Mouse (Mus musculus) megakaryocyte, adult 5-6 weeks (primary cell): ENCODE data around the gene Ints4. TPM values are rescaled to one million over a fixed set of nuclear protein-coding genes. Genes with fewer than 3 reads are reported as not detected.

Source experiments
- ATAC-seq: 2 replicates; pipeline ENCODE4 v1.8.0; 2016; ENCODE audit warnings: mild to moderate bottlenecking, inconsistent platforms; ENCODE audit not compliant: poor library complexity, severe bottlenecking
- total RNA-seq, 2 experiments: library from RNA; stranded (forward) in 1 of 2; stranded (reverse) in 1 of 2; fragments of 153-499, 151-499 nt in 1 of 2; fragments of 221-1000, 200-1000 nt in 1 of 2; gene quantifications; 2 replicates each; pipeline versions ENCODE4 v1.2.3 to v1.2.4; 2015 to 2017

The Ints4 gene
- total RNA-seq, 2 experiments from 2014 or later = 49.6 to 91.2 TPM

GRCm38 (mm10) chr7:97535531-97535930 lies 54.8 kb downstream of the Ints4 start:
- no peak for ATAC-seq

- ATAC-seq = no peak
These were observed 55.8 kb downstream of the Ints4 start for GRCm38 (mm10) chr7:97536571-97536970.

- ATAC-seq = no peak
These were observed 65.7 kb downstream of the Ints4 start for GRCm38 (mm10) chr7:97546462-97546861.

DNA sequence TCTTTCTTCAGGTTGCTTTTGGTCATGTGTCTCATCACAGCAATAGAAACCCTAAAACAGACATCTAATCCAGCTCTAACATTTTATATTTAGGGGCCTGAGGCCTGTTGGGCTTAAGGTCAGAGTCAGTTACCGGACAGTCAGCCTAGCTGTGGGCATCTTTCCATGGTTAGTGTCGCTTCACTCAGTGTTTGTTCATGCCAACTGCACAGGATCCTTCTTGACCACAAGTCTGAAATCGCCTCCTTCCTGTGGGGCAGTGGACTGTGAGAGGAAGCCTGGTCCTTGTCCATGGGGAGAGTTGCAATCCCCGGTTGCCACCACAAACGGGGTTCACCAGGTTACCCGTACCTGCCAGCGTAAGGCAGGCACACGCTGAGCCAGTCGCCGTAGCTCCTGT lies 68.5 kb downstream of the Ints4 start:
- ATAC-seq = no peak

- ATAC-seq = no peak
These were observed 69.9 kb downstream of the Ints4 start for GRCm38 (mm10) chr7:97550673-97551072.

DNA sequence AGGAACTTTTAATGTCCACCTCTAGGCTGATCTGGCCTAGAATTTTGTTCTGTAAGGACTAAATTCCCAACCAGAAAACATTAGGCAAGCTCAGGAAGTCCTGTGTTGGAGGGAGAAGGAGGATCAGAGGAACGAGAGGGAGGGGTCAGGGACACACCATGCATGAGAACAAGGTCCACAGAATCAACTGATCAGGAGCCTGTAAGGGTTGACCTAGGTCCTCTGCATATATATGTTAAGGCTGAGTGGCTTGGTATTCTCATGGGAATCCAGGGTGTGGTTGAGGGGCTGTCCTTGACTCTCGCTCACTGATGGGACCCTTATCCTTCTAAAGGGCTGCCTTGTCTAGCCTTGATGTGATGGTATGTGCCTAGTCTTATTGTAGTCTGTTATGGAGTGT lies 82.8 kb downstream of the Ints4 start:
- no peak for ATAC-seq

DNA sequence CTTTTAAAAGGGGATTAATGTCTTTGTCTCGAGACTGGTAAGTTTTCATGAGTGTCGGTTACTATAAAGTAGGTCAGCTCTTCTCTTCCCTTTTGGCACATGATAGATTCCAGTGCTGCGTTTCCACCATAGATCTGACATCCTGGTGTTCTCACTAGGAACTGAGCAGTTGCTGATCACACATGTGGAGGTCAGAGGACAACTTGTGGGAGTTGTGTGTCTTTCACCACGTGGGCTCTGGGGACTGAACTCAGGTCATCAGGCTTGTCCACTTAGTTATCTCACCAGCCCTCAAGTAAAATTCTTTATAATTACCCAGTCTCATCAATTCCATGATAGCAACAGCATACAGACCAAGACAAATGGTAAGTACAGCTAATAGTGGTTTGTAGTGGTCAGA lies 88.6 kb downstream of the Ints4 start:
- ATAC-seq = no peak

DNA sequence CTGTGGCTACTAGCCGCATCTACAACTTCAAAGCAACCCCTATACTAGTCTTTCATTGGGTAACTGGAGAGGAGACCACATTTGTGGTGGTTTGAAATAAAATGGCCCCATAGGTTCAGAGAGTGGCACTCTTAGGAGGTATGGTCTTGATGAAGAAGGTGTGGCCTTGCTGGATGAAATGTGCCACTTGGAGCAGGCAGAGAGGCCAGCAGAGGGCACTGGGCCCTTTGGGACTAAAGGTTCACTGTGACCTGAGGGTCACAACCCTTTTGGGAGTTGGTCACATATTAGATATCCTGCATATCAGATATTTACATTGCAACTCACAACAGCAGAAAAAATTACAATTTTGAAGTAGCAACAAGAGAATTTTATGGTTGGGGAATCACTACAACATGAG lies 89.6 kb downstream of the Ints4 start:
- no peak for ATAC-seq

DNA sequence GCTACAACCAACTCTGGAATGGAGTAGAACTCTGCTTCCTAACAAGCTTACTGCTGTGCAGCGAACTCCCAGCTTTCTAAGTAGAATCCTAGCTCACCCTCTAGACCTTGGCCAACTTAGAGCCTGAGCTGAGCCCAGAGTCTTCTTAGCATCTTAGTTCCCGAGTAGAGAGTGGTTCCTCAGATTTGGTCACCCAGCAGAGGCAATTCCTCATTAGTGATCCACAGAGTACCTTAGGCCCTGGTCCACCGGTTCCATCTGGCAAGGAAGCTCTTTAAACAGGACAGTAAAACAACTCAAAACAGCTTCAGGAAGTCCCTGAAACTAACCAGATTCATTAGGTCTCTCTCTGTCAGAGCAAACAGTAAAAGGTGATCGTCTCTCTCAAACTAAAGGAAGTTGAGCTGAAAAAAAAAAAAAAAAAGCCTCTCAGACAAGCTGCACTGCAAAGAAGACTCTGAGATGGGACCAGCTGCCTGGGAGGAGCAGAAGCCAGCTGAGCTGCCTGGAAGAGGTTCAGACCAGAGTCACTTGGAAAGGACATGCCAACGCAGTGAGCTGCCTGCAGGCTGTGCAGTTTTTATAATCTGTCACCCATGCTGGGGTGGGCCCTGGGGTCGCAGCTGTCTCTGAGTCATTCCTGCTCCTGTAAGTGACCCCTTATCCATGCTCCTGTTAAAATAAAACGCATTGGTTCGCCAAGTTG lies 97.8 kb downstream of the Ints4 start:
- ATAC-seq = no peak

GRCm38 (mm10) chr7:97579067-97579975 lies 98.6 kb downstream of the Ints4 start, which contains the start of the genes Aamdc and Rsf1:
Aamdc (minus strand) TSS chr7:97579497.
Rsf1 (plus strand) TSS chr7:97579889.
- peak; percentile 80 for ATAC-seq

DNA sequence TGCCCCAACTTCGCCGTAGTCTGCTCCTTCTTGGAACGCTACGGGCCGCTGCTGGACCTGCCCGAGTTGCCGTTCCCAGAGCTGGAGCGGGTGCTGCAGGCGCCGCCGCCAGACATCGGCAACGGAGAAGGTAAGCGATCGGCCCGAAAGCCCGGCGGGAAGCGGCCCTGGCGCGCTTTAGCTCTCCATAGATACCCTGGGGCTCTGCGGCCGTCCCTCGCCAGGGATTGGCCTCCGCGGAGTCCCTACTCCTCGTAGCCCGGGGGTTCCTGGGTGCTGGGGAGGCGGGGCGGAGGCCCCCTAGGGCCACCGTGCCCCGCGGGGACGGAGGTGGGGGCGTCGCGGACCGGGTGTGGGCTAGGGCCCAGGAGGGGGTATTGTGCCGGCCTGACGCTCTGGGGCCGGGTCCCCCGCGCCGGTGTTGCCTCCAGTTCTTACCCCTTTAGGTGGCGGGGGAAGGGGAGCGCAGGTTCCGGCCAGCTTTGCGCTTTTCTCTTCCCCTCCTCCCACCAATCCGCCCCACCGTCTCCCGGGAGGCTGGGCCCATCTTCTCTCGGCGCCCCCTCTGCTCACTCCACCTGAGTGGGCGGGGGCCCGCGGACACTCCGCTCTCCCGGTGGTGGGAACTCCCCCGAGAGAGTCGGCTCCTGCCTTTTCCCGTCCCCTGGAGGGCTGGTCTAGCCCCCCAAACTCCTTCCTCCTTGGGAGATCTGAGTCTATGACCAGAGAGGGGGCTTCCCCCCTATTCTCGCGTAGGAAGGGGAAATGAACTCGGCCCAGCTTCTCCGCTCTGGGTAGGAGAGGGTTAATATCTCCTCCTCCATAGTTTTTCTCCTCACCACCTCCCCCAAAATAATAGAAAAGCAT lies 99.5 kb downstream of the Ints4 start:
- peak; percentile 3 for ATAC-seq

- peak; percentile 71 for ATAC-seq
These were observed 100.1 kb downstream of the Ints4 start for GRCm38 (mm10) chr7:97580843-97581214.

GRCm38 (mm10) chr7:97588506-97588905 lies 107.8 kb downstream of the Ints4 start:
- ATAC-seq = no peak

DNA sequence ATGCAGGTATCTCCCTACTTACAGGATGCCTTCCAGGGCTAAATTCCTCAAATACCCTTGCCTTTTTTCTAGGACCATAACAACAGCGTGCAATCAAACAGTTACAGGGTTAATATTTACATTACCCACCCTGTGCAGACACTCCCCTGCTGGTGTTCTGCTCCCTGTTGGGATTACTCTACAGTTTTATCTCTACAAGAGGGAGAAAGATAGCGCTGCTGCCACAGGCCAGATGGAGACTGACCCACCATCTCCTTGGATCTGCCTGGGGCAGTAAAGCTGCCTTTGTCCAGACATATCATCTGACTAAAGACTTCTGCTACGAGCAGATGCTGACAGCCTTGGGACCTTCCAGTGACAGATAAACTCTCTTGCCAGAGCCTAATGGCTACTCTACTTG lies 109.7 kb downstream of the Ints4 start:
- no peak for ATAC-seq

Other genes with a start within 250 kb of the Ints4 start
- 0.87 and 1.1 TPM in 2 replicates for gene Usp35, start 148.9 kb upstream of the Ints4 start, total RNA-seq (2015)
- 0.66 and 0.77 TPM in 2 replicates for gene Usp35, start 148.9 kb upstream of the Ints4 start, total RNA-seq (2017)
- gene Kctd21, start 148.6 kb upstream of the Ints4 start, total RNA-seq (2015) = 3.3 and 4.5 TPM in 2 replicates
- gene Kctd21, start 148.6 kb upstream of the Ints4 start, total RNA-seq (2017) = 1.8 and 2.3 TPM in 2 replicates
- 40.5 and 45.2 TPM in 2 replicates for gene Alg8, start 109.3 kb upstream of the Ints4 start, total RNA-seq (2015)
- gene Alg8, start 109.3 kb upstream of the Ints4 start, total RNA-seq (2017) = 29.9 and 41.7 TPM in 2 replicates
- gene Ndufc2, start 81.0 kb upstream of the Ints4 start, total RNA-seq (2015) = 128 and 155 TPM in 2 replicates
- 225 and 237 TPM in 2 replicates for gene Ndufc2, start 81.0 kb upstream of the Ints4 start, total RNA-seq (2017)
- not detected in 2 replicates for gene Thrsp, start 63.2 kb upstream of the Ints4 start, total RNA-seq (2015)
- gene Thrsp, start 63.2 kb upstream of the Ints4 start, total RNA-seq (2017) = not detected in 2 replicates
- 13.3 and 14.8 TPM in 2 replicates for gene Kctd14, start 29.6 kb upstream of the Ints4 start, total RNA-seq (2015)
- gene Kctd14, start 29.6 kb upstream of the Ints4 start, total RNA-seq (2017) = 3.9 and 4.9 TPM in 2 replicates
- 16.3 and 17.6 TPM in 2 replicates for gene Aamdc, start 98.5 kb downstream of the Ints4 start, total RNA-seq (2015)
- 22.9 and 23.9 TPM in 2 replicates for gene Aamdc, start 98.5 kb downstream of the Ints4 start, total RNA-seq (2017)
- 23.0 and 25.5 TPM in 2 replicates for gene Rsf1, start 98.9 kb downstream of the Ints4 start, total RNA-seq (2015)
- gene Rsf1, start 98.9 kb downstream of the Ints4 start, total RNA-seq (2017) = 28.6 and 36.5 TPM in 2 replicates
- gene Clns1a, start 215.7 kb downstream of the Ints4 start, total RNA-seq (2015) = 92.5 and 97.6 TPM in 2 replicates
- gene Clns1a, start 215.7 kb downstream of the Ints4 start, total RNA-seq (2017) = 95.1 and 105 TPM in 2 replicates